Mouse (Mus musculus) lung, postnatal 4 days (tissue): Measurements from ENCODE around the gene Tbck.

Experiments used
- DNase-seq, 2 experiments: peaks; one replicate each; pipeline ENCODE4 v3.0.0; 2021

Tbck gene

GRCm38 (mm10) chr3:132766033-132766726, 82.2 kb downstream of the Tbck start:
- DNase-seq = no peak

- no peak for DNase-seq
Observed at GRCm38 (mm10) chr3:132772054-132772453, 88.1 kb downstream of the Tbck start.

GRCm38 (mm10) chr3:132776686-132777085, 92.7 kb downstream of the Tbck start:
- no peak for DNase-seq

GRCm38 (mm10) chr3:132781103-132781502, 97.2 kb downstream of the Tbck start:
- no peak for DNase-seq

GRCm38 (mm10) chr3:132783087-132783486, 99.1 kb downstream of the Tbck start:
- no peak for DNase-seq

GRCm38 (mm10) chr3:132784732-132785131, 100.8 kb downstream of the Tbck start:
- no peak for DNase-seq

- no peak for DNase-seq
Observed at GRCm38 (mm10) chr3:132786690-132787089, 102.7 kb downstream of the Tbck start.

GRCm38 (mm10) chr3:132787775-132788174, 103.8 kb downstream of the Tbck start:
- no peak for DNase-seq

GRCm38 (mm10) chr3:132791140-132791539, 107.2 kb downstream of the Tbck start:
- no peak for DNase-seq

GRCm38 (mm10) chr3:132800196-132800595, 116.3 kb downstream of the Tbck start:
- no peak for DNase-seq

- DNase-seq = no peak
Observed at GRCm38 (mm10) chr3:132801910-132802309, 118.0 kb downstream of the Tbck start.

- DNase-seq = no peak
Observed at GRCm38 (mm10) chr3:132807888-132808579, 124.1 kb downstream of the Tbck start.

GRCm38 (mm10) chr3:132808951-132809350, 125.0 kb downstream of the Tbck start:
- DNase-seq = no peak

GRCm38 (mm10) chr3:132811791-132812190, 127.8 kb downstream of the Tbck start:
- no peak for DNase-seq

- DNase-seq = peak; percentile 55 to 71
Observed at GRCm38 (mm10) chr3:132812356-132812755, 128.4 kb downstream of the Tbck start.

- no peak for DNase-seq
Observed at GRCm38 (mm10) chr3:132813147-132813546, 129.2 kb downstream of the Tbck start.

GRCm38 (mm10) chr3:132813706-132814497, 130.0 kb downstream of the Tbck start:
- no peak for DNase-seq

GRCm38 (mm10) chr3:132814791-132815496, 131.0 kb downstream of the Tbck start:
- DNase-seq = no peak

GRCm38 (mm10) chr3:132815497-132816326, 131.8 kb downstream of the Tbck start:
- no peak for DNase-seq

GRCm38 (mm10) chr3:132819408-132819807, 135.5 kb downstream of the Tbck start:
- DNase-seq = no peak

GRCm38 (mm10) chr3:132831179-132831873, 147.4 kb downstream of the Tbck start:
- no peak for DNase-seq
